Mouse (Mus musculus): ENCODE results near the gene Casp8.

GRCm38 (mm10) chr1:58797370-58797769, 2.2 kb downstream of the Casp8 start:
- TF ChIP-seq CTCF (IDR thresholded peaks at IDR 0.05; ENCODE audit: low read depth, low read length) (no peak), POLR2A (IDR thresholded peaks at IDR 0.05; ENCODE audit: insufficient read depth, low read length) (no peak)

All from ES-Bruce4 (cell line).